Mouse (Mus musculus) ovary, postnatal 10 days (tissue): ENCODE data around the gene Sorbs1.
A peak's percentile ranks its signal among the peaks of the same experiment; 100 is the strongest.

ENCODE experiments used
- DNase-seq: peaks from one replicate; pipeline ENCODE4 v3.0.0; 2022; ENCODE audit warnings: low spot score

Gene Sorbs1

DNA sequence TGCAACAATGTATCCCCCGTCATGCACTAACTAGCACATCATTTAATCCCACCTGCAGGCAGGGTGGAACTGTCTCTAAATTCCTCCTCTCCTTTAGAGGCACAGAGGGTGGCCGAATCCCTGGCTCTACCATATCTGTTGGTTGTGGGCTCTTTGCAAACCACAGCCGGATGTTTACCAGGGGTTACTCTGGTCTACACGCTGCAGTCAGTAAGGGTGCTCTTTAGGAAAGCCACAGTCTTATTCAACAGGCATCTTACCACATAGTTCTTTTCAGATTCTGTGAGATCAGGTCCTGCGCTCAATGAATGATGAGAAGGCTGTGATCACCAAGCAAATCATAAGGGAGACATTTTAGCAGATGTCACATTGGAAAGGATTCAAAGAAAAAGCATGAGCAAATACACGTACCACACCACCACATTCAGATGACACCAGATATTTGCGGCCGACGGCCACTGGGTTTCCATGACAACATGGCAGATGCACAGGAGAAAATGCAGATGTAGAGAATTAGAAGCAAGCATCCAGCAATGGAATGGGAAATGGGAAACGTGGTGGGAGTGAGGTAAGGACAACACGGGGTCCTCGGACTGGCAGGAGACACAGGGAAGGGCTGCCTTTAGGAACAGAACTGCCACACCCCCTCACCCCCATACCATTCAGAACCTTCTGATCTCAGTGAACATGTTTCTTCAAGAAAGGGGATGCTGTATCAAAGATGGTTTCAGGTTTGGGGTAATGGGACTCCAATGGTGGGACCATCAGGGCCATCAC, 213.4 kb downstream of the Sorbs1 start:
- no peak for DNase-seq

DNA sequence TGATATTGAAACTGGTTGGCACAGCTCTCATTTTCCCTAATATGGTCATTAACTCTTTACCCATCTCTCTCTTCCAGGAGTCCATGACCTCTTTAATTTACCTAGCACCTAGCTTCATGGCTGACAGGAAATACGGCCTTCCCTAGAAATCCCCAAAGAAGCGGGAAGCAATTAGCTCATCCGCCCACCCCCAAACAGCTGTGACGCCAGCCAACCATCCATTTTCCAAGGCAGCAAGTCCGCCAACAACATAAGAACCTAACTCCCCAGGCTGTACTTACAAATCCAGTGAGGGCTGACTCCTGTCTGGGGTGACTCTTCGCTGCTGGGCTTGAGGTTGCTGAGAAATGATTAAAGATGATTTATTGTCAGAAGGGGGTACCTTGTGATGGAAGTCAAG, 214.4 kb downstream of the Sorbs1 start:
- DNase-seq = no peak

DNA sequence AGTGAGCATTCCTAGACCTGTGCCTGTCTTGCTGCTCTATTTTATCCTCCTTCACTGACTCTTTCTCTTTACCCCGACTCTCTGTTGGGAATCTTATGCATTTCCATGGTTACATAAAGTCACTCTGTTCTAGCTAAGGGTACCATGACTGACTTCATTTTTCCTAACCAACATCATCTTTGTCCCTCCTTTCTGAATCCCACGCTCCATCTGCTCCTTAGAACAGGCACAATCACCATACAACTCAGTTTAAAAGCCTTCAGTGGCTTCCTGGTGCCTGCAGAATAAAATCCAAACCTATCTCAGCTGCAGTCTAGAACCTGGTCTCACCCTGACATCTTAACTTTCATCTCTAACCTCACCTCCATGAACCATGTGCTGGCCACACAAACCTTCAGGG, 215.0 kb downstream of the Sorbs1 start:
- no peak for DNase-seq

DNA sequence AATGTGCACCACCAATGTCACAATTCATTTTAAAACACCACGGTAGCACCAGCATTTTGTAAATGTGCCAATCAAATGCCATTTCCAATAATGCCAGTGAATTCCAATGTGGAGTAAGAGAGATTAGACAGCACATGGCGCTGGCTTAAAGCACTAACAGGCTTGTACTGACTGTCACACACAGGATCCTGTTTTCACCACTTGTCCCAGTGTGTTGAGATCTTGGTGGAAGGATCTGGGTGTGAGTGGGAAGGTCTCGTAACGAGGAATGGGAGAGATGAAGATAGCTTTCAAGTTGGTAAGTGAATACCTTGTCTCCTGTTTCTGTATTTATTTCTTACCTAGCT, 215.8 kb downstream of the Sorbs1 start:
- DNase-seq = no peak

DNA sequence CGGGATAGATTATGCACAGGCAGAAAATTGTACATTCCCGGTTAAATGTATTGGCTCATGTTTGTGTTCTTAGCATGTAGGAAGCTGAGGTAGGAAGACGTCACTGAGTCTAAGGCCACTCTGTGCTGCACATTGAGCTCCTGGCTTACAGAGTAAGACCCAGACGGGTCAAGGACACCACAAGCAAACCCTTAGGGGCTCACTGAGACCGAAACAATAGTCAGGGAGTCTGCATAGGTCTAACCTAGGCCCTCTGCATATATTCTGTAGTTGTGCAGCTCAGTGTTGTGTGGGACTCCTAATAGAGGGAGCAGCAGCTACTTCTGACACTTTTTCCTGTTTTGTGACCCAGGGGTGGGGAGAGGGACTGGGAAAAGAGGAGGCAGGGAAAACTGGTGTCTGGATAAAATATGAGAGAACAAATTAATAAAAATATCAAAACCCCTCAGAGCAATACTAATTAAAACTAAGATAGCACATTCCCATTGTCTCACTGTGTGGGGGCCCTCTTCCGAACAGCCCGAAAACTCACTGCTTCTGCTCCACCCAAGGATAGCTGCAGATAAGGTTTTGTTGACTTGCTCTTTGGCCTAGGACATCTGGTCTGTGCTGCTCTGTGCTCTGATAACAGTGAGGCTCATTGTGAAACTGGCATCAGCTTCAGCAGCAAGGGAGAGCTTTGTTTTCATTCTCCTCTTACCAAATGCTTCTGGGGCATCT, 216.3 kb downstream of the Sorbs1 start:
- DNase-seq = no peak

DNA sequence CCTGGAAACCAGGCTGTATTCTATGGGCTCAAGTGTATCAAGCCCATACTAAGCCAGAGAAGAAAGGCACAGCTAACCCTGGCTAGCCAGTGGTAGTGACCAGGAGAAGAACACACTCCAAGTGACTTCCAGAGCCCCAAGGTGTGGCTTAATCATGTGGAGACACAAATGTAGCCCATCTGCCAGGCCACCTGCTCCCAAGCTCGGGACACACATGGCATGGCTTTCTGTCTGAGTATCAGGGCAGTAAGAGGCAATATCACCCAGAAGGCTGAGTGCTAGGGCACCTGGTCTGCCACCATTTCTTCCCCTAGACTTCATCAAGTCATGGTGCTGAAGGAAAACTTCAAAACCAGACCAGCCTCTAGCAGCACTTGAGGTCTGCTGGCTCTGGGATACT, 219.3 kb downstream of the Sorbs1 start:
- DNase-seq = no peak

DNA sequence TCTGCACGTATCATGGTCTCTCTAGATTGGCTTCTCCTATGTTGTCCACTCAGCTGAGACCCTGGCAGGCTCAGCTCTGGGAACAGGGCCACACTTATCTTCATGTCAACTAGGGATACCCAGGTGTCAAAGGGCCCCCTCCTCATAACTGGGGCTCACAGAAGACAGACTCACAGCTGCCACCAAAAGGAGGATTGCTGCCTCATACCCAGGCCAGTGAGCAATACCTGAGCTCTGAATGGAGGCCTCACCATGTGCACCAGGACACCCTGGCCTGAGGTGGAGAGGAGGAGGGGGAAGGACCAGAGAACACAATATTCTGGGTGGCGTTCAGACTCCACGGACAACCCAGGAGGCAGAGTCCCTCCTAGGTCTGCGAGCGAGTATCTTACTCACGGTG, 219.8 kb downstream of the Sorbs1 start:
- no peak for DNase-seq

DNA sequence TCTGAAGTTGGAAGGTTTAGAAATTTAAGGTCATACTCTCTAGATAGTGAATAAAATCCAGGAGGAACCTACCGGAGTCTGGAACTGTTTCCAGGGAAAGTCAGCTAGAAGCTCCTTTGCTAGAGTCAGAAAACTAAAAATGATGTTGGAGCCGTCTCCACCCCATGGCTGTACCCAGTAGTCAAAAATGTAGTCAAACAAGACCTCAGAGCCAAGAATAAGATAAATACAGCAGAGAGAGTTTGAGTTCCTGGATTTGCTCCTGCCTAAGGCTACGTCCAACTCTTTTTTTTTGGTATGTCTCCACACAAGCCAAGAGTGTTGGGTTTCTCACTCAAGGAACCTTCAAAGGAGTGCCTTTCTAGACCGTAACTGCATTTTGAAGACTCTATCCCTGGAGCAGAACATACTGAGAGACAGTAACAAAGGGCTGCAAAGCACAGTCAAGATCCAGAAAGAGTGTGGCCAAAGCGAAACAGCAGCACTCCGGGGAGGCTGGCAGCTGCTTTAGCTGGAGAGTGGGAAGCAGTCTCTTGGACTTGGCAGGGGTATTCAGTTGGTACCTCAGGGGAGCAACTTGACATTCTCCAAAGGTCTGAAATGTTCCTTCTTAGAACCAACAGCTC, 223.4 kb downstream of the Sorbs1 start:
- no peak for DNase-seq

DNA sequence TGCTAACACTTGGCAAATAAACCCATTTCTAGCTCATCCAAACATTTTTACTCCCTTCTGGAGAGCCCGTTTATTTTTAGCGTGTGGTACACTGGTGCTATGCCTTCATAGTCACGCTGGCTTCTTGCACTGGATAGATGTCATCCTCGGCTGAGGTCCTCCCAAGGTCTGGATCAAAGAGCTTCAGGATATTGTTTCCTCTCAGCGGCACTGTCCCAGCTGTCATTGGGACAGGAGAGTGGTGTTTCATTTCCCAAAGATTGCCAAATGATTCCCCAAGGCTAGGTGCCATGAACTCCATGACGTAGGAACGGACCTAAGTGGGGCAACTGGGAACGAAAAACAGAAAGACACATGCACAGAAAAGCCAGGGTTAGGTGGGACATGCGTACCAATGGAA, 225.2 kb downstream of the Sorbs1 start:
- DNase-seq = no peak

DNA sequence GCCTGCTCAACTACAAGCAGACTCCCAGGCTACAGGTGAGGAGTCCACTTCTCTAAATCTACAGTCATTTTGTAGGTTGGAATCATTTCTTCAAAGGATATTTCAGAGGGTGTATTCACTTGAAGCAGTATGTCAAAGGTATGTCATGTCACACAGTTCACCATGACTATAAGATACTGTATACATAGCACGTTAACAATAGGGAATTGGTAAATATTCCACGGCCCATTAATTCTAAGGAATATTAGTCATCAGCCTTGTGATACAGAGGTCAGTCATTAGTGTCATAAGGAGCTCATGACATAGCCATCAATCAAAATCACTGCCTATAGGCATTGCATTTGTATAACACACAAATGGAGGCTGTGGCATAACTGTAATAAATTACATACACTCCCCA, 228.9 kb downstream of the Sorbs1 start:
- no peak for DNase-seq

DNA sequence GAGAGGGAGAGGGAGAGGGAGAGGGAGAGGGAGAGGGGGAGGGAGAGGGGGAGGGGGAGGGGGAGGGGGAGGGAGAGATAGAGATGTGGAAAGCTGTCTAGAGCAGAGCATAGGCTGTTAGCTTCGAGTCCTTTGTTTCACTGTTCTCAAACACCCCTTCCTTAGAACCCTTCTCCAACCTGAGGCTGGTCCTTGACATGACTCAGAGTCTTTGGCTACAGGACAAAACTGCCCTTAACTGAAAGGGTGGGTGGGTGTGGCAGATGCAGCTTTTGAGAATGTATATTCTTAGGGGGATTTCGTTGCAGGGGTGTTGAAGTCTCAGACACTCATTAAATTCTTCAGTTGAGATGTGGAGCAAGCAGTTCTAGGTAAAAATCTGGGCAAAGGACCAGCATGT, 230.2 kb downstream of the Sorbs1 start:
- no peak for DNase-seq

DNA sequence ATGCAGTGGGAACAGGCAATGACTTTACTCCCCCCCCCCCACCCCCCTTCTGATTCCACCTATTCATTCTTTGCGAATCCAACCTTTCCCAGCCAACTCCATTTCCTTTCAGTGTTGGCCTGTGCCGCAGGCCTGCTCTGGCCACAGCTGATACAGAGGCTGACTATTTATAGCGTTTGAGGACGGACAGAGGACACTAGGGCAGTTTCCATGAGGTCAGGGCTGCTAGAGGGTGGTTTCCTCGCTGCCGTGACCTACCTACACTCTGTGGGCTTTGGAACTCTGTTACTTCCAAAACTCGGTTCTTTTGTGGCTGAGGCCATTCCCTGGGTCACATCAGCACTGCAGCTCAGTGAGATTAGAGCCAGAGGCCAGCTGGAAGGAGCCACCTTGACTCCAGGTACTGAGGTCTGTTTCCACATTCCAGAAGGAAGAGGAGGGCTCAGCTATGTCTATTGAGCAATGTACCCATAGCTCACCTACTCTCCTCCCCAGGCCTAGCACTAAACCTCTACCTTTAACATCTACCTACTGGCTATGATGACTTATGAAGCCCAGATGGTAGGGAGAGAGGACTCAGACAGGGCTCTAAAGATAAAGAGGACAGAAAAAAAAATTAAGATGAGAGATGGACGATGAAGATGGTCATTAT, 235.1 kb downstream of the Sorbs1 start:
- no peak for DNase-seq

DNA sequence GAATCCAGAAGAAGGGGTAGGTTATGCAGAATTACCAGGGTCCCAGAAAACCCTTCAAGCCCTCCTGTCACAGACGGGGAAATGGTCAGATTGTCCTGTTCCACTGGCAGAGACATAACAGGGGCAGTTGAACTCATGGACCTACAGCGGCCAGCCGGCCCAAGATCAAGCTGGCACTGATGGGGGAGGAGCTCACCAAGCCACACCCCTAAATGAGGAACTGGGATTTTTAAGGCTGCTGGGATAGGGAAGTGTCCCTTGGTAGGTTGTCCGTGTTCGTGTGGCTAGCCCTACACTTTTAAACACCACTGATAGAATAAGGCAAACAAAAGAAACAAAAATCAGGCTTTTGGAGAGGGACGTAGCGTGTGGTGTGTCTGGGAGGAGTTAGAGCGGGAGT, 236.1 kb downstream of the Sorbs1 start:
- DNase-seq = no peak

DNA sequence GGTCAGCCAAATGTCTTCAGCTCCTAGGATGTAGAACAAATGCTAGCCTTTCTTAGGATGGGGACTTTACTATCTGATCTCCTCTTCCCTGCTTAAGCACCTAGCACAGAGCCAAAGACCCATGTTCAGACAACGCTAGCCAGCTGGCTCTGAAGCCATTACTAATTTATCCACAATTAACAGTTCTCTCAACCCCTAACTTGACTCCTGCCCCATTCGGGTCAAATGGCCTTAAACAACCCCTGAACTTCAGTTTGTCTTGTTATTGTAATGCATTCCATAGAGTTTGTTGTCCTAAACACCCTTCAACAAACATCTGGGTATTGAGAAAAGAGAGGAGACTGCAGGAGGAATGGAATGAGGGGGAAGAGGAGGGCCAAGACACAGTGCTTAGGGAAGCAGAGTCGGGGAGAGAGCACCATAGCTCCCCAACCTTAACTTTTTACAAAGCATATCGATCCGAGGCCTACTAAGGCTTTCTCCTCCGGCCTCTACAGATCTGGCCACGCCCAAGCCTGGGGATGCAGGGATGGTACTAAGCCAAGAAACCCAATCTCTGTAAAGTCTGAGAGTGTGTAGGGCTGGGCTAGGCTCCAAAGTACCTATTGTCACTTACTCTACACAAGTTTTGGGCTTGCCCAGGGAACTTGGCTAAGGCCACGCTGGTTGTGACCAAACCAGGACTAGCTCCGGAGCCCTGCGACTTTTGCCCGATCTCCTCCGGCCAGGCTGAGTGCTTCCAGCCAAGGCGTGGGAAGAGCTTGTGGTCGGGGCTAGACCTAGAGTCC, 238.0 kb downstream of the Sorbs1 start:
- no peak for DNase-seq

DNA sequence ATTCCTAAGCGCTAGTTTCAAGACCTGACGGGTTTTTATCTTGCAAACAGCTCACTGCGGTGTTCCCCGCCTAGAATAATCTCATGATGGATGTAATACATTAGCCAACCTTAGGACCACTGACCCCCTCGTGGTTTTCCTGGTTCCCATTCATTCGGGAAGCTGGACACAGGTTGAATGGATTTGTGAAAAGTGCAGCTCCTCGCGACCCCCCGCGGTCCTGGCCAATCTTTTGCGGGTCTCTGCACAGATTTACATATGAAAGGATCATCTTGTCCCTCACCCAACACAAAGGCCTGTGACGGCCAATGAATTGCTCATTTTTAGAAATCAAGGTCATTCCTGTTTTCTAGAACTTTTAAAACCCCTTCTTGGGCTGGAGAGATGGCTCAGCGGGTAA, 240.9 kb downstream of the Sorbs1 start:
- DNase-seq = no peak

DNA sequence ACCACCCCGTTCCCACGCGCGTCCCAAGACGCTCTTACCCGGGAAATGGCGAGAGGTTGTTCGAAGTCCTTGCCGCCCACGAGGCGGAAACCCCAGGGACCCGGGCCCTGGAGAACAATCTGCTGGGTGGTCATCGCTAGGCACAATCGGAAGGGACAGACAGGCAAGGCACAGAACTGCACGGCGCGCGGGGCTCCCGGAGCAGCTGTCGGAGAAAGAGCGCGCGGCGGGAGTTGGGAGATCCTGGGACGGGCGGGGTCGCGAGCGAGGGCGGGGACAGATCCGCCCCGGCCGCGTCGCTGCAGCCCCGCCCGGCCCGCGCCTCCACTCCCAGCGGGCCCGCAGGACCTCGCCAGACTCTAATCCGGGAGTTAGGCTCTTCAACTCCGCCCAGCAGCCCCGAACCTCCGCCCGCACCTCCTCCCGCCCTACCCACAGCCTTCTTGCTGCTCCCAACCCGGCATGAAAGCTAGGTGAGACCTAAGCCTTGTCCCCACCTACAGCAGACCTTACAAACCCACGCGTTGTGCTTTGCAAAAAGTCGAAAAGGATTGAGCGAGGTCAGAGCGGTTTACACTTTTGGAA, 242.2 kb downstream of the Sorbs1 start, which contains the start of gene Pdlim1:
TSS of gene Pdlim1 (minus strand) at position 535 of the 585 bp plus-strand sequence.
- peak; percentile 53 for DNase-seq

DNA sequence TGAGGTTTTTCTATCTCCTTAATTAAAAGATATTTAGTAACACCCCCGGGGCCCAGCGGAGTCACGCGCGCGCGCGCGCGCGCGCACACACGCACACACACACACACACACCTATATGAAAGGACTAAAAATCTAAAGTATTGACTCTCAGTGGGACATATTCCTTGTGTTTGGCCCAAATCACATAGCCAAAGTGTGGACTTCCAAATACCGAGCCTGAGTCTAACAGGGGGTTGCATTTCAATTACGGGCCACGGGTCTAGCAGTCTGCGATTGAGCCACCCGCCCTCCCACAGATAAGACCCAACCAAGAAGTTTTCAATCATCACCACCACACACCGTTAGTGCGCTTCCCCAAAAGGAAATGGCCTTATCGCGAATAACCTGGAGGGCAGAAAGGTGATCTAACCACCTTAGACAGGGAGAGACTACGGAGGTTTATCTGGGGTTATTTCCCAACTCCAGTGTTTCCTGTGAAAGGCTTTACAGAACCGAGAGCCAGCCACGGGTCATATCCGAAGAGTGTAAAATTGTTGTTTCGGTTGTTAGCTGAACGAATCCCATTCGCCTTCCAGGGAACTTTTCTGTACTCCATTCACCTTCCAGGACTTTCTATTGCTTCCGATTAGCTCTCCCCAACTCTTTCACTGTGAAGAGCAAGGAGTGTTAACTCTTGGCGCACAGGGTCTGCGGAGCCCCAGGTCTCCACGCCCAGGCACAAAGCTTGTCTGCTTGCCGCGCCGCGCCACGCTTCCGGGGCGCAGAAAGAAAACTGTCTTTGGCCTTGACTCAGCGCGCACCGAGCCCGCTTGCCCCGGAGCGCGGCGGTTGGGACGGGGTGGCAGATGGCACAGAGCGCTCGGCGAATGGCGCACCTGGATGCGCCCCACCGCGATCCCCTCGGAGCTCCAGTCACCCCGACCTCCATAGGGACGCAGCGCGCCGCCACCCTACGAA, 242.9 kb downstream of the Sorbs1 start:
- DNase-seq = no peak

DNA sequence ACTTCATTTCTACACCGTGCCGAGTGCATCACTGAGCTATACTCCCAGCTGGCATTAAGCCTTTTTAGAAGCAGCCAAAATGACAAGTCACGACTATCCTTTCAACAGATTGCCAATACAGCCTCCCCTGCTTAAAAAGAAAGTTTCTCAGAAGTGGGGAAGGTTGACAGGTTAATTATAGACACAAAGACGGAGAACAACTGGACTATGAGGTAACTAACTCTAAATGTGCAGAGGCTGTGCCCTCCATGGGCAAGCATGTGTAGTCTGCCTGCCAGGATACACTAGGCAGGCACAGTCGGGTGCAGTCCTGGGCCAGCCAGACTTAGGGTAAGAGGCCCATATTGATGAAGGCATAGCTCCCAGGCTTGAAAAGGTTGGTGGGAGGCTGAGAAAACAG, 244.1 kb downstream of the Sorbs1 start:
- DNase-seq = no peak

DNA sequence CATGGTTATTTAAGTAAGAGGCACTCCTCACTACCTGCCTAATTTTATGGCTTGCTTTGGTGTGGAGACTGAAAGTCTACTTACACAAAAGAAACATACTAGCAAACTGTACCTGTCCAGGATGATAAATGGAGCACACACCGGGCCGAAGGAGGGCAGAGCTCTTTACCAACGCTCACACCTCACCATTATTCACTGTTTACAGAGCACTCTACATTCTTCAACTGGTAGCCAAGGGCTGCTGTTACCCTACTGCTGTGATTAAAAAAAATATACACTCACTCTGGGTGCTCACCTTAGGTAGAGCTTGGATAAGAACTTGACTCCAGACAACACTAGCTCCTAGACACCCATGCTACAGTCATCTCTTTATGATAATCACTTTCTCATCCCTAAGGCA, 245.1 kb downstream of the Sorbs1 start:
- no peak for DNase-seq

DNA sequence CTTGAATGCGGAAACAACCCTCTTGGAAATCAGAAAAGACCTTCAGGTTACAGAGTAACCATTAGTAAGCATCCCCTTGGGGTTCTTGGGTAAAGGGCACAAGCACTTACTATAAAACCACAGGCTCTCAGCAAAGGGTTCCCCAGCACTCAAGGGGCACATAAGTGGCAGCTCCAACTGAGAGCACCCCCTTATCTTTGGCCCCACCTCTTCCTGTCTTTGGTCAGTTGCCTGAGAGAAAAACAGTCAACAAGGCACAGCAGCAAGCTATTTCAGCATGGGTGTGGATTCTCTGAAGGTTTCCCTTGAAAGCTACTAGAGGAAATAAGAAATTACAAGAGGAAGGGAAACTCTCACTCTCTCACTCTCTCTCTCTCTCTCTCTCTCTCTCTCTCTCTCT, 246.2 kb downstream of the Sorbs1 start:
- DNase-seq = no peak
